21 mouse cellular contexts compared by ENCODE assay signal in genomic region chr9:28613683-28614620, GRCm38 (mm10).
DNase-seq lines count a peak whose midpoint lies in the region; ATAC-seq and TF ChIP-seq lines count a peak whose summit lies in the region.
"Had no signal": no experiment of that assay in that cellular context is flagged by ENCODE, and none has a peak within 500 bp of the region (broad histone marks: within the 10 kb centered on the region; RNA-seq: fewer than 3 reads in every experiment).

No protein-coding gene starts in this region.

- WGBS in heart, embryonic 14.5 days = 37% methylated on average over 6 of the region's 6 CpGs
- 33% methylated on average over 6 of the region's 6 CpGs for WGBS in embryonic facial prominence, embryonic 14.5 days

- DNase-seq in adrenal gland, adult 2 months = peak; percentile 7
- no peak for DNase-seq in adrenal gland, postnatal 10 days
- no peak for DNase-seq in heart, adult 9 months (ENCODE audit: low spot score in 2 of 2)
- DNase-seq in ES-E14 (ENCODE audit: low read depth, low spot score) = peak; percentile 19
- peak; percentile 47 for DNase-seq in embryonic facial prominence, embryonic 14.5 days (ENCODE audit: low spot score)
- DNase-seq in thymus, adult 18-20 months = no peak
- DNase-seq in kidney, adult 18-20 months = no peak
- DNase-seq: embryo, embryonic 11 days; heart, postnatal 10 days; kidney, adult 11 months; kidney, postnatal 14 days; layer of hippocampus, adult 9-11 months; left cerebral cortex, postnatal 4 days; right cerebral cortex, adult 18-20 months; thymus, postnatal 25 days had no signal

- peak overlapping the region; percentile 7; the same call in 1 of the 2 replicates for H3K4me2 ChIP-seq in heart, embryonic 14.5 days (ENCODE audit: low read length)
- no peak overlapping the region for H3K4me2 ChIP-seq in embryonic facial prominence, embryonic 14.5 days (ENCODE audit: low read depth, low read length)
- H3K4me2 ChIP-seq: hindbrain, embryonic 15.5 days; liver, embryonic 11.5 days; midbrain, embryonic 15.5 days; neural tube, embryonic 12.5 days had no signal

- H3K27ac ChIP-seq in heart, embryonic 14.5 days (replicated peaks in 1 of 2; ENCODE audit: control insufficient read depth in 1 of 2, insufficient read depth in 1 of 2, low read depth in 2 of 2, low read length in 2 of 2) = no peak overlapping the region
- no peak overlapping the region for H3K27ac ChIP-seq in ES-E14 (ENCODE audit: insufficient read depth, low read depth, low read length, poor library complexity, severe bottlenecking)
- H3K27ac ChIP-seq in embryonic facial prominence, embryonic 14.5 days (replicated peaks; ENCODE audit: low read depth, low read length) = no peak overlapping the region
- H3K27ac ChIP-seq: hindbrain, embryonic 15.5 days; midbrain, embryonic 15.5 days; neural tube, embryonic 12.5 days had no signal

- no peaks in the 10 kb centered on the region for H3K36me3 ChIP-seq in heart, embryonic 14.5 days (ENCODE audit: control insufficient read depth, insufficient read depth, low read length)
- no peaks in the 10 kb centered on the region for H3K36me3 ChIP-seq in ES-E14 (ENCODE audit: control insufficient read depth, insufficient read depth, low read length, poor library complexity, severe bottlenecking)
- H3K36me3 ChIP-seq in embryonic facial prominence, embryonic 14.5 days (ENCODE audit: control insufficient read depth, insufficient read depth, low read length) = no peaks in the 10 kb centered on the region
- H3K36me3 ChIP-seq: hindbrain, embryonic 15.5 days; midbrain, embryonic 15.5 days; neural tube, embryonic 12.5 days had no signal

- in situ Hi-C loops in ES-E14 (cut with MboI; ENCODE audit: low sequenced_read_pairs in 2 of 2, unreplicated experiment in 2 of 2) = no loop called here

- H3K4me3 ChIP-seq in heart, embryonic 14.5 days (ENCODE audit: control insufficient read depth in 1 of 2, insufficient read depth in 1 of 2, low read depth in 1 of 2, low read length in 2 of 2) = no peak overlapping the region
- H3K4me3 ChIP-seq in ES-E14 (ENCODE audit: insufficient read depth in 1 of 2, low read depth in 1 of 2, low read length in 2 of 2, poor library complexity in 1 of 2, severe bottlenecking in 1 of 2) = no peak overlapping the region
- H3K4me3 ChIP-seq in embryonic facial prominence, embryonic 14.5 days (ENCODE audit: low read depth, low read length) = no peak overlapping the region
- H3K4me3 ChIP-seq: hindbrain, embryonic 15.5 days; midbrain, embryonic 15.5 days; neural tube, embryonic 12.5 days had no signal

- H3K9me3 ChIP-seq in heart, embryonic 14.5 days (ENCODE audit: control insufficient read depth, low read length) = no peaks in the 10 kb centered on the region
- no peaks in the 10 kb centered on the region for H3K9me3 ChIP-seq in ES-E14 (ENCODE audit: control insufficient read depth, insufficient read depth, low read depth, low read length)
- H3K9me3 ChIP-seq in embryonic facial prominence, embryonic 14.5 days (ENCODE audit: control insufficient read depth, low read length) = no peaks in the 10 kb centered on the region
- H3K9me3 ChIP-seq: hindbrain, embryonic 15.5 days; midbrain, embryonic 15.5 days; neural tube, embryonic 12.5 days had no signal

- no peak for ATAC-seq in heart, embryonic 14.5 days (ENCODE audit: insufficient number of reproducible peaks, insufficient read depth, low FRiP score, low read depth)
- ATAC-seq in embryonic facial prominence, embryonic 14.5 days (ENCODE audit: low read depth) = 0 out of 2 replicates have a peak, but pooled peaks have one; percentile 30
- ATAC-seq: midbrain, embryonic 15.5 days; Patski had no signal

- H3K9ac ChIP-seq in heart, embryonic 14.5 days (ENCODE audit: low read length) = no peak overlapping the region
- no peak overlapping the region for H3K9ac ChIP-seq in ES-E14 (ENCODE audit: insufficient read depth, low read depth, low read length, poor library complexity, severe bottlenecking)
- H3K9ac ChIP-seq in embryonic facial prominence, embryonic 14.5 days (ENCODE audit: low read depth, low read length) = no peak overlapping the region
- H3K9ac ChIP-seq: hindbrain, embryonic 15.5 days; midbrain, embryonic 15.5 days; neural tube, embryonic 12.5 days had no signal

- H3K4me1 ChIP-seq in heart, embryonic 14.5 days (ENCODE audit: control insufficient read depth in 2 of 2, insufficient read depth in 2 of 2, low read length in 2 of 2) = peaks cover 3 to 14% of the 10 kb centered on the region in 2 experiments; a peak in 3 of 4 replicates
- H3K4me1 ChIP-seq in ES-E14 (ENCODE audit: control insufficient read depth in 2 of 2, insufficient read depth in 2 of 2, low read length in 2 of 2, poor library complexity in 1 of 2) = peaks cover 8 to 14% of the 10 kb centered on the region in 2 experiments; a peak in 3 of 4 replicates
- no peaks in the 10 kb centered on the region for H3K4me1 ChIP-seq in embryonic facial prominence, embryonic 14.5 days (ENCODE audit: control insufficient read depth, insufficient read depth, low read length)
- H3K4me1 ChIP-seq: hindbrain, embryonic 15.5 days; midbrain, embryonic 15.5 days; neural tube, embryonic 12.5 days had no signal

- no peaks in the 10 kb centered on the region for H3K27me3 ChIP-seq in heart, embryonic 14.5 days (ENCODE audit: control insufficient read depth, insufficient read depth, low read length)
- H3K27me3 ChIP-seq in embryonic facial prominence, embryonic 14.5 days (replicated peaks; ENCODE audit: control insufficient read depth, insufficient read depth, low read length) = no peaks in the 10 kb centered on the region
- H3K27me3 ChIP-seq: hindbrain, embryonic 15.5 days; midbrain, embryonic 15.5 days; neural tube, embryonic 12.5 days had no signal

TF ChIP-seq in ES-E14, 5 proteins besides CTCF, POLR2A, EP300 and RAD21:
- no peak for TF ChIP-seq MAFK (IDR thresholded peaks at IDR 0.05; ENCODE audit: insufficient read depth, low read depth, low read length)
- no peak for TF ChIP-seq ZC3H11A (IDR thresholded peaks at IDR 0.05; ENCODE audit: borderline replicate concordance, low read depth, low read length)
- TF ChIP-seq ZNF384 (IDR thresholded peaks at IDR 0.05; ENCODE audit: low read depth, low read length) = no peak
- no peak for TF ChIP-seq HCFC1 (IDR thresholded peaks at IDR 0.05; ENCODE audit: borderline replicate concordance, insufficient read depth, low read length)
- no peak for TF ChIP-seq CHD2 (IDR thresholded peaks at IDR 0.05; ENCODE audit: low read depth, low read length)

Comparison
In these comparisons a context has a peak if more than half of its experiments do, and no peak if none do; other contexts are left out.
1. DNase-seq: peak in adrenal gland, adult 2 months (single experiment), ES-E14 (single experiment) and embryonic facial prominence, embryonic 14.5 days (single experiment); none in adrenal gland, postnatal 10 days (single experiment), heart, adult 9 months (0 of 2), thymus, adult 18-20 months (0 of 2) and kidney, adult 18-20 months (single experiment).